Mouse (Mus musculus) limb, embryonic 14.5 days (tissue): Measurements from ENCODE around the gene Tpbgl. TPM values are rescaled to one million over a fixed set of nuclear protein-coding genes. Genes with fewer than 3 reads are reported as not detected.

Experiments used
- ATAC-seq: fragments of 200-750 bp; cut with Nextera tagmentation; 2 replicates; pipeline ENCODE4 v1.8.0; 2017; ENCODE audit warnings: low read depth, moderate number of reproducible peaks, moderate TSS enrichment; ENCODE audit not compliant: low FRiP score
- DNase-seq: peaks from one replicate; pipeline ENCODE4 v3.0.0-alpha.2; 2015; ENCODE audit warnings: low spot score
- H3K27ac ChIP-seq: fragments of 300-500 bp; sonication (generic); replicated peaks from 2 replicates; pipeline ENCODE4 v1.5.1; 2014; ENCODE audit warnings: low read depth, mild to moderate bottlenecking, low read length, moderate library complexity, mixed read lengths
- H3K27me3 ChIP-seq: fragments of 300-500 bp; sonication (generic); 2 replicates; pipeline ENCODE4 v1.6.1; 2014; ENCODE audit warnings: low read length, mixed read lengths; ENCODE audit not compliant: control insufficient read depth, insufficient read depth
- H3K36me3 ChIP-seq: fragments of 300-500 bp; sonication (generic); 2 replicates; pipeline ENCODE4 v1.6.1; 2014; ENCODE audit warnings: mild to moderate bottlenecking, low read length, moderate library complexity, mixed read lengths; ENCODE audit not compliant: control insufficient read depth, insufficient read depth
- H3K4me1 ChIP-seq: fragments of 300-500 bp; sonication (generic); 2 replicates; pipeline ENCODE4 v1.6.1; 2014; ENCODE audit warnings: antibody characterized with exemption, low read length, mixed read lengths; ENCODE audit not compliant: control insufficient read depth, insufficient read depth
- H3K4me2 ChIP-seq: fragments of 300-500 bp; sonication (generic); replicated peaks from 2 replicates; pipeline ENCODE4 v1.6.1; 2014; ENCODE audit warnings: low read depth, mild to moderate bottlenecking, low read length, moderate library complexity; ENCODE audit not compliant: severe bottlenecking
- H3K4me3 ChIP-seq: fragments of 300-500 bp; sonication (generic); replicated peaks from 2 replicates; pipeline ENCODE4 v1.5.1; 2014; ENCODE audit warnings: low read length
- H3K9ac ChIP-seq: fragments of 300-500 bp; sonication (generic); 2 replicates; pipeline ENCODE4 v1.6.1; 2014; ENCODE audit warnings: mild to moderate bottlenecking, low read depth, low read length, moderate library complexity; ENCODE audit not compliant: severe bottlenecking
- H3K9me3 ChIP-seq: fragments of 300-500 bp; sonication (generic); 2 replicates; pipeline ENCODE4 v1.6.1; 2016; ENCODE audit warnings: low read length; ENCODE audit not compliant: control insufficient read depth
- POLR2A ChIP-seq: fragments of 200-500 bp; IDR thresholded peaks from 2 replicates; pipeline ENCODE4 v1.8.0; 2012; ENCODE audit warnings: inconsistent platforms, mild to moderate bottlenecking, moderate library complexity, borderline replicate concordance; ENCODE audit not compliant: insufficient read depth, insufficient read length; ENCODE audit errors: extremely low read depth
- WGBS: fragments of 180-500 bp; shearing (Covaris S2); extraction: QIAGEN DNeasy Blood & Tissue Kit; methylation state at CpG from one replicate; pipeline ENCODE4 v1.1.7; 2014; 5-methylcytosine and 5-hydroxymethylcytosine counted together
- polyA plus RNA-seq, 2 experiments: library from polyadenylated mRNA; depleted of rRNA in 1 of 2; stranded (reverse) in 1 of 2; unstranded in 1 of 2; fragments of >200 nt; fragmentation: Nextera tagmentation in 1 of 2; extraction: Ambion mirVana in 1 of 2; gene quantifications; 2 replicates each; pipeline versions ENCODE4 v1.2.1 to v1.2.3; 2012 to 2014

Tpbgl gene
- polyA plus RNA-seq, 2 experiments = 0.45 to 0.73 TPM

DNA sequence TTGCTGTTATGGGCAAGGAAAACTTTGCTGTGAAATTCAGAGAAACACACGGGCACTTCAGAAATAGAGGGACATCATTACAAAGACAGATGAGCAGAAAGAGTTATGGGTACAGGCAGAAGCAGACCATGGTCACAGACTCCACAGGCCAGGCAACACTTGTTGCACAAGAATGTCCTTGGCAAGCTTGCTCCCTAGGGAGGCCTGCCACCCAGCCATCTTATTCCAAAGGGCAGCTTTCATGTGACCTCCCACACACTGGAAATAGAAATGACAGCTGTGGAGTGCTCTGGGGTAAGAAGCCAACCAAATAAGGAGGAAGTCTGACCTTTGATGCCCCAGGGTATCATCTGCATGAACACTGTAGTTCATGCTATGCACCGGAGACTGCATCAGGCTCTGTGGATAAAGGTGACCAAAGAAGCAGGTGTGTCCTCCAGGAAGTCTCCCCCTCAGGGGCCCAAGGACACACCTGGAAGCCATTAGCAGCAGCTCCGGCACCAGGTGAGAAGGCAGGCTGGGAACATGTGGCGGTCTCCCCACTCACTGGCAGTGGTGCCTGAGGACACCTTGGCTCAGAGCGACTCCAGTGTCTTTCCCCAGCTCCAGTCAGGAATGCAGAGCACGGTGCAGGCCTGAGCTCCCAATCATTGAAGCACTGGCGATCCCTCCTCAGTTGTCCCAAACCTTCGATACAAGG, 7.2 kb upstream of the Tpbgl start:
- no peak for TF ChIP-seq POLR2A
- Histone ChIP-seq H3K27me3 (0 out of 2 replicates have a peak, but pooled peaks cover 3% of the 10 kb centered on the region), H3K9ac (no peak overlapping the region), H3K4me2 (no peak overlapping the region), H3K36me3 (no peaks in the 10 kb centered on the region), H3K4me1 (no peaks in the 10 kb centered on the region), H3K27ac (no peak overlapping the region), H3K4me3 (no peak overlapping the region), H3K9me3 (no peaks in the 10 kb centered on the region)
- ATAC-seq (no peak), DNase-seq (no peak)
- 47% methylated on average over 8 of the region's 8 CpGs for WGBS

DNA sequence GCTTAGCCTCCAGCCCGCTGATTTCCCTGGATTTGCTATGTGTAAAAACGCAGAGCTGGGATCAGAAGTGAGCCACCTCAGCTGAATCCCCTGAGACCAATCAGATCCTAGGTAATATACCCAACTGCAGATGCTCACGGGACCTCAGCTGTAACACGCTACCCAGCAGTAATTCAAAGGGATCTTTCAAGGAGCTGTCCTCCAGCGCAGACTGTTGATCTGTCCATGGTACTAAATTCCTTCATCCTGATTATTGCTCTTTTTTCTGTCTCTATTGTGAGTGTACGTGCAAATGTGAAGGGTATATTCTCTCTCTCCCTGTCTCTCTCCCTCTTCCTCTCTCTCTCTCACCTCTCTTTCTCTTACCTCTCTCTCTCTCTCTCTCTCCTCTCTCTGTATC, 5.4 kb upstream of the Tpbgl start:
- H3K4me2 ChIP-seq = no peak overlapping the region
- no peak for TF ChIP-seq POLR2A
- WGBS = 12% methylated on average over 6 of the region's 6 CpGs
- no peak overlapping the region for H3K9ac ChIP-seq
- H3K4me1 ChIP-seq = no peaks in the 10 kb centered on the region
- no peak overlapping the region for H3K27ac ChIP-seq
- peaks cover 21% of the 10 kb centered on the region for H3K27me3 ChIP-seq
- H3K9me3 ChIP-seq = no peaks in the 10 kb centered on the region
- no peak overlapping the region for H3K4me3 ChIP-seq
- no peak for ATAC-seq
- no peaks in the 10 kb centered on the region for H3K36me3 ChIP-seq
- peak; percentile 78 for DNase-seq

DNA sequence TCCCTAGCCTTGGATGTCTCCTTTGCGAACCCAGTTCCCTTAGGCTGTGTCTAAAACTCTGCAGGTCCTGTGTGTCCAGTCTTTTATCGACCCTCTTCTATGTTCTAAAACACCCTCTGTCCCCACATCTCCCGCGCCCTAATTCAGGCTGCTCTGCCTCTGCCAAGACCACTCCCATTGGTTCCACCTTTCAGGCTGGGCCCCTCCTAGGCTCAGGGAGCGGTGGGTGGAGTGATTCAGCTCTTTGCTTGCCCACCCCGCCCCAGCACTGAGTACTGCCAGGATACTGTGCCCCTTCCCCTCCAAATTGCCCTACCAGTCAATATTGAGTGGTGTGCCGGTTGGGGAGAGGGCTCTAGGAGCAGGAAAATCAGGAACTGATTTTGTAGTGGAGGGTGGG, 463 bp upstream of the Tpbgl start:
- Histone ChIP-seq H3K27ac (no peak overlapping the region), H3K4me2 (peak overlapping the region; percentile 97; the same call in 1 of the 2 replicates), H3K4me1 (peaks cover 7% of the 10 kb centered on the region), H3K9ac (no peak overlapping the region), H3K36me3 (no peaks in the 10 kb centered on the region), H3K27me3 (peaks cover 60% of the 10 kb centered on the region), H3K9me3 (no peaks in the 10 kb centered on the region), H3K4me3 (peak overlapping the region; percentile 52; the same call in 1 of the 2 replicates)
- DNase-seq (no peak), ATAC-seq (no peak)
- WGBS = 5% methylated on average over 7 of the region's 7 CpGs
- TF ChIP-seq POLR2A = no peak

DNA sequence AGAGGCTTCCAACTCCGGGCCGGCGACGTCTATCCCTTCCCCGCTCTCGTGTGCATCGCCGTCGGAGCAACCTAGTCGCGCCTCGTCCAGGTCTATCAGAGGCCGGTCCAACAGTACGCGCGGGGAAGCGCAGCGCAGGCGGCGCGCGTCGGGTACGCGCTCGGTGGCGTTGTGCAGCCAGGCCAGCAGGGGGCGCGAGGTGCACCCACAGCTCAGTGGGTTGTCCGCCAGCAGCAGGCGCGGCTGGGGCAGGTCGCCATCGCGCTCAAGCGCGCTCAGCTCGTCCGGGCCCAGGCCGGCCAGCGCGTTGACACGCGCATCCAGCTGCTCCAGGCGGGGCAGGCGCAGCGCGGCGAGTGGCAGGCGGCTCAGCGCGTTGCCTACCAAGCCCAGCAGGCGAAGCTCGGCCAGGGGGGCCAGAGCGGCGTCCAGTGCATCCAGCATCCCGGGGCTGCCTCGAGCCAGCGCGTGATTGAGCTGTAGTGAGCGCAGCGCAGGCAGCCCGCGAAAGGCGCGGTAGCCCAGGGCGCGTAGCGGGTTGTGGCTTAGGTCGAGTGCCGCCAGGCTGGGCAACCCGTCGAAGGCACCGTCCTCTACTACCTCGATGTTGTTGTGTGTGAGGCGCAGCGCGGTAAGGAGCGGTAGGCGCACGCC, 1.1 kb downstream of the Tpbgl start:
- WGBS = under 1% methylated on average over 62 of the region's 81 CpGs
- H3K4me1 ChIP-seq = peaks cover 7% of the 10 kb centered on the region
- peak overlapping the region; percentile 38; the same call in 1 of the 2 replicates for H3K9ac ChIP-seq
- peak overlapping the region; percentile 52 for H3K4me3 ChIP-seq
- H3K27ac ChIP-seq = no peak overlapping the region
- no peaks in the 10 kb centered on the region for H3K36me3 ChIP-seq
- H3K4me2 ChIP-seq = peak overlapping the region; percentile 97
- no peak for TF ChIP-seq POLR2A
- H3K9me3 ChIP-seq = no peaks in the 10 kb centered on the region
- DNase-seq (peak; percentile 78), ATAC-seq (peak; percentile 84)
- peaks cover 60% of the 10 kb centered on the region for H3K27me3 ChIP-seq

DNA sequence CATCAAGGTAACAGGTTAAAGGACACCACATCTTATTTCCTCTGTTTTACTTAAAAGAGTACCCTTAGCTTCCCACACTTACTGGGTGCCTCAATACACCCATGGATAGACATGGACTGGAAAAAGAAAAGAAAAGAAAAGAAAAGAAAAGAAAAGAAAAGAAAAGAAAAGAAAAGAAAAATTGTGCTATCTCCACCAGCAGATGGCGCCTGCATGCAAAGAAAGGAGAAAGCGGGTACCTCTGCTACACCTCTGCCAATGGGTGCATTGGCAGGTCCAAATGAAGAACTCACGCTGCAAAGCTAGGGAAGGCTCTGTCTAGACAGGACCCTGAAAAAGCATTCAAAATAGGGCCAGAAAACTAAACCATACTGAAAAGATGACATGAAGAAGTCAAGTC, 8.0 kb downstream of the Tpbgl start:
- 10% methylated on average over 3 of the region's 3 CpGs for WGBS
- Histone ChIP-seq H3K27me3 (peaks cover 4% of the 10 kb centered on the region; the same call in 1 of the 2 replicates), H3K36me3 (no peaks in the 10 kb centered on the region), H3K27ac (no peak overlapping the region), H3K9ac (no peak overlapping the region), H3K4me2 (no peak overlapping the region), H3K4me3 (no peak overlapping the region), H3K4me1 (no peaks in the 10 kb centered on the region), H3K9me3 (no peaks in the 10 kb centered on the region)
- DNase-seq (peak; percentile 22), ATAC-seq (no peak)
- TF ChIP-seq POLR2A = no peak
